Mouse (Mus musculus) MEL (cell line): ENCODE measurements at regions not wholly inside any gene's neighbourhood (a gene's known extent, or its start where the extent isn't known, plus 50 kb on each side); places are given as distances from the start of the nearest gene placed in this dataset.

Source experiments
- DNase-seq: peaks from one replicate; pipeline ENCODE4 v3.0.0; 2011; ENCODE audit warnings: low read depth, low spot score
- H3K27ac ChIP-seq: 2 replicates; pipeline ENCODE4 v1.5.1; 2012; ENCODE audit warnings: low read depth, mild to moderate bottlenecking, control low read depth, low read length, moderate library complexity; ENCODE audit not compliant: control insufficient read depth
- H3K27me3 ChIP-seq, 2 experiments: fragments of 150-350 bp in 1 of 2; sonication (generic) in 1 of 2; 2 replicates each; pipeline ENCODE4 v1.6.1; 2012; ENCODE audit warnings: low read length in 2 of 2, mild to moderate bottlenecking in 2 of 2, improper control_type of control experiment in 1 of 2, moderate library complexity in 1 of 2; ENCODE audit not compliant: insufficient read depth in 2 of 2, control insufficient read depth in 1 of 2
- H3K36me3 ChIP-seq, 2 experiments: 2 replicates each; pipeline ENCODE4 v1.6.1; 2012 to 2014; ENCODE audit warnings: low read length in 2 of 2, improper control_type of control experiment in 1 of 2, inconsistent platforms in 1 of 2, mild to moderate bottlenecking in 1 of 2; ENCODE audit not compliant: insufficient read depth in 2 of 2, control insufficient read depth in 1 of 2
- H3K4me1 ChIP-seq, 2 experiments: fragments of 150-350 bp in 1 of 2; sonication (generic) in 1 of 2; 2 replicates each; pipeline ENCODE4 v1.6.1; 2012; ENCODE audit warnings: low read length in 2 of 2, improper control_type of control experiment in 1 of 2, mild to moderate bottlenecking in 1 of 2; ENCODE audit not compliant: insufficient read depth in 2 of 2, control insufficient read depth in 1 of 2
- H3K4me3 ChIP-seq, 2 experiments: fragments of 150-350 bp in 1 of 2; sonication (generic) in 1 of 2; 2 replicates each; pipeline ENCODE4 v1.5.1; 2012; ENCODE audit warnings: low read depth in 2 of 2, low read length in 2 of 2, mild to moderate bottlenecking in 2 of 2, moderate library complexity in 2 of 2, control low read depth in 1 of 2, improper control_type of control experiment in 1 of 2; ENCODE audit not compliant: control insufficient read depth in 1 of 2, insufficient read depth in 1 of 2
- H3K79me2 ChIP-seq: 2 replicates; pipeline ENCODE4 v1.6.1; 2012; ENCODE audit warnings: mild to moderate bottlenecking, low read length, moderate library complexity; ENCODE audit not compliant: control insufficient read depth, poor library complexity, insufficient read depth
- H3K9ac ChIP-seq: 2 replicates; pipeline ENCODE4 v1.6.1; 2012; ENCODE audit warnings: low read depth, mild to moderate bottlenecking, control low read depth, low read length, moderate library complexity; ENCODE audit not compliant: control insufficient read depth, poor library complexity, severe bottlenecking
- H3K9me3 ChIP-seq: fragments of 150-350 bp; sonication (generic); replicated peaks from 2 replicates; pipeline ENCODE4 v1.6.1; 2012; ENCODE audit warnings: mild to moderate bottlenecking, low read length, improper control_type of control experiment, moderate library complexity; ENCODE audit not compliant: insufficient read depth
- BHLHE40 ChIP-seq: IDR thresholded peaks from 2 replicates; pipeline ENCODE4 v1.6.1; 2012; ENCODE audit warnings: low read depth, mild to moderate bottlenecking, inconsistent platforms, low read length, improper control_type of control experiment, borderline replicate concordance
- CHD1 ChIP-seq: IDR thresholded peaks from 2 replicates; pipeline ENCODE4 v1.6.1; 2012; ENCODE audit warnings: low read depth, mild to moderate bottlenecking, inconsistent platforms, low read length, improper control_type of control experiment
- CHD2 ChIP-seq: IDR thresholded peaks from 2 replicates; pipeline ENCODE4 v1.6.1; 2011; ENCODE audit warnings: low read length, improper control_type of control experiment
- CTCF ChIP-seq, 3 experiments: IDR thresholded peaks in 2 of 3; conservative IDR thresholded peaks in 1 of 3; 2 replicates each; pipeline ENCODE4 v1.5.1; 2011 to 2012; ENCODE audit warnings: low read length in 3 of 3, low read depth in 2 of 3, mild to moderate bottlenecking in 2 of 3, improper control_type of control experiment in 1 of 3, inconsistent platforms in 1 of 3, mixed read lengths in 1 of 3, moderate library complexity in 1 of 3; ENCODE audit not compliant: control insufficient read depth in 1 of 3, insufficient read depth in 1 of 3, poor library complexity in 1 of 3, severe bottlenecking in 1 of 3
- E2F4 ChIP-seq: IDR thresholded peaks from 2 replicates; pipeline ENCODE4 v1.6.1; 2011; ENCODE audit warnings: low read depth, low read length, improper control_type of control experiment, borderline replicate concordance
- EP300 ChIP-seq, 2 experiments: IDR thresholded peaks; 2 replicates each; pipeline ENCODE4 v1.6.1; 2011; ENCODE audit warnings: improper control_type of control experiment in 2 of 2, low read length in 2 of 2, low read depth in 1 of 2, mild to moderate bottlenecking in 1 of 2
- GABPA ChIP-seq: IDR thresholded peaks from 2 replicates; pipeline ENCODE4 v1.6.1; 2012; ENCODE audit warnings: low read depth, mild to moderate bottlenecking, inconsistent platforms, low read length, improper control_type of control experiment, moderate library complexity
- GATA1 ChIP-seq: IDR thresholded peaks from 2 replicates; pipeline ENCODE4 v1.6.1; 2011; ENCODE audit warnings: low read depth, low read length, improper control_type of control experiment
- HCFC1 ChIP-seq: IDR thresholded peaks from 2 replicates; pipeline ENCODE4 v1.6.1; 2012; ENCODE audit warnings: low read depth, mild to moderate bottlenecking, inconsistent platforms, low read length, improper control_type of control experiment, moderate library complexity
- JUND ChIP-seq: IDR thresholded peaks from 2 replicates; pipeline ENCODE4 v1.6.1; 2011; ENCODE audit warnings: low read depth, mild to moderate bottlenecking, improper control_type of control experiment, low read length
- KAT2A ChIP-seq: conservative IDR thresholded peaks from 2 replicates; pipeline ENCODE4 v1.6.1; 2012; ENCODE audit warnings: low read depth, low read length, improper control_type of control experiment, inconsistent platforms
- MAZ ChIP-seq: IDR thresholded peaks from 2 replicates; pipeline ENCODE4 v1.6.1; 2012; ENCODE audit warnings: low read depth, mild to moderate bottlenecking, inconsistent platforms, low read length, improper control_type of control experiment
- MEF2A ChIP-seq: IDR thresholded peaks from 2 replicates; pipeline ENCODE4 v1.6.1; 2014; ENCODE audit warnings: low read depth, mild to moderate bottlenecking, inconsistent platforms, low read length, improper control_type of control experiment; ENCODE audit not compliant: poor library complexity, insufficient replicate concordance, severe bottlenecking; ENCODE audit errors: extremely low read depth
- MXI1 ChIP-seq: IDR thresholded peaks from 2 replicates; pipeline ENCODE4 v1.6.1; 2011; ENCODE audit warnings: mild to moderate bottlenecking, low read depth, low read length, improper control_type of control experiment
- MYB ChIP-seq: IDR thresholded peaks from 2 replicates; pipeline ENCODE4 v1.6.1; 2011; ENCODE audit warnings: mild to moderate bottlenecking, low read depth, low read length, improper control_type of control experiment
- NELFE ChIP-seq: IDR thresholded peaks from 2 replicates; pipeline ENCODE4 v1.6.1; 2011; ENCODE audit warnings: low read depth, low read length, improper control_type of control experiment
- POLR2A ChIP-seq, 2 experiments: IDR thresholded peaks; 2 replicates each; pipeline ENCODE4 v1.6.1; 2011 to 2012; ENCODE audit warnings: low read length in 2 of 2, mild to moderate bottlenecking in 2 of 2, control low read depth in 1 of 2, improper control_type of control experiment in 1 of 2, low read depth in 1 of 2, moderate library complexity in 1 of 2; ENCODE audit not compliant: control insufficient read depth in 1 of 2, insufficient read depth in 1 of 2, poor library complexity in 1 of 2
- POLR2AphosphoS2 ChIP-seq: IDR thresholded peaks from 2 replicates; pipeline ENCODE4 v1.6.1; 2011; ENCODE audit warnings: low read length, improper control_type of control experiment
- SMC3 ChIP-seq: IDR thresholded peaks from 2 replicates; pipeline ENCODE4 v1.6.1; 2011; ENCODE audit warnings: low read depth, low read length, improper control_type of control experiment
- TAL1 ChIP-seq: IDR thresholded peaks from 2 replicates; pipeline ENCODE4 v1.6.1; 2012; ENCODE audit warnings: mild to moderate bottlenecking, inconsistent platforms, low read length, moderate library complexity, mixed read lengths
- TBP ChIP-seq: IDR thresholded peaks from 2 replicates; pipeline ENCODE4 v1.8.0; 2011; ENCODE audit warnings: low read depth, low read length, improper control_type of control experiment
- UBTF ChIP-seq: IDR thresholded peaks from 2 replicates; pipeline ENCODE4 v1.6.1; 2012; ENCODE audit warnings: low read depth, mild to moderate bottlenecking, inconsistent platforms, low read length, improper control_type of control experiment, moderate library complexity, borderline replicate concordance; ENCODE audit not compliant: insufficient read depth
- USF1 ChIP-seq: IDR thresholded peaks from 2 replicates; pipeline ENCODE4 v1.6.1; 2014; ENCODE audit warnings: low read depth, mild to moderate bottlenecking, inconsistent platforms, low read length, improper control_type of control experiment, moderate library complexity

- no peak for DNase-seq
- TF ChIP-seq JUND (no peak), CTCF (IDR thresholded peaks at IDR 0.05 in 2 of 3, conservative IDR thresholded peaks at IDR 0.05 in 1 of 3; ENCODE audit: control insufficient read depth in 1 of 3, insufficient read depth in 1 of 3, low read depth in 2 of 3, low read length in 3 of 3, poor library complexity in 1 of 3, severe bottlenecking in 1 of 3) (no peak), CHD2 (no peak), USF1 (no peak), TBP (no peak), POLR2A (IDR thresholded peaks at IDR 0.05; ENCODE audit: control insufficient read depth in 1 of 2, insufficient read depth in 1 of 2, low read depth in 1 of 2, low read length in 2 of 2, poor library complexity in 1 of 2) (no peak), MEF2A (no peak), UBTF (no peak), MXI1 (no peak), CHD1 (no peak), EP300 (IDR thresholded peaks at IDR 0.05; ENCODE audit: low read depth in 1 of 2, low read length in 2 of 2) (no peak), GATA1 (no peak), POLR2AphosphoS2 (no peak), SMC3 (no peak), TAL1 (no peak), HCFC1 (no peak), MYB (no peak), KAT2A (no peak)
- TF ChIP-seq, all 39 proteins: peak for 0
- H3K9me3 ChIP-seq = no peaks in the 10 kb centered on the region
- no peak overlapping the region for H3K9ac ChIP-seq
- no peaks in the 10 kb centered on the region for H3K4me1 ChIP-seq
- H3K36me3 ChIP-seq = no peaks in the 10 kb centered on the region
- H3K27ac ChIP-seq = no peak overlapping the region
- H3K27me3 ChIP-seq = no peaks in the 10 kb centered on the region
- no peak overlapping the region for H3K4me3 ChIP-seq
- no peaks in the 10 kb centered on the region for H3K79me2 ChIP-seq
These were observed 310.7 kb downstream of the Arl6ip6 start for GRCm38 (mm10) chr2:53502275-53502667.

GRCm38 (mm10) chr2:53542097-53542496 is 350.6 kb downstream of the Arl6ip6 start:
- TF ChIP-seq E2F4 = no peak
- TF ChIP-seq MYB = no peak
- no peak for TF ChIP-seq BHLHE40
- no peak for TF ChIP-seq NELFE
- no peak for TF ChIP-seq MEF2A
- TF ChIP-seq GABPA = no peak
- TF ChIP-seq CHD2 = no peak
- no peak for TF ChIP-seq MAZ
- H3K9me3 ChIP-seq = no peaks in the 10 kb centered on the region
- H3K36me3 ChIP-seq = no peaks in the 10 kb centered on the region

More at GRCm38 (mm10) chr2:53542097-53542496, 350.6 kb downstream of the Arl6ip6 start:
- H3K27me3 ChIP-seq = no peaks in the 10 kb centered on the region
- no peak overlapping the region for H3K9ac ChIP-seq
- no peak for DNase-seq
- no peaks in the 10 kb centered on the region for H3K79me2 ChIP-seq
- no peak overlapping the region for H3K4me3 ChIP-seq
- H3K4me1 ChIP-seq = no peaks in the 10 kb centered on the region
- no peak overlapping the region for H3K27ac ChIP-seq
